Mouse (Mus musculus): Measurements from ENCODE around the gene Ssxb3.
"Not testable (repeated sequence)": the region's sequence is repeated elsewhere in the genome, so short reads cannot be mapped to it uniquely, and the experiment has no call there.

Ssxb3 gene

GRCm38 (mm10) chrX:8591716-8592115 lies at the start of gene Ssxb3:
Gene Ssxb3 (minus strand): TSS chrX:8591816.
- not testable (repeated sequence) for DNase-seq (ENCODE audit: inconsistent age in 2 of 2, low spot score in 1 of 2)

DNA sequence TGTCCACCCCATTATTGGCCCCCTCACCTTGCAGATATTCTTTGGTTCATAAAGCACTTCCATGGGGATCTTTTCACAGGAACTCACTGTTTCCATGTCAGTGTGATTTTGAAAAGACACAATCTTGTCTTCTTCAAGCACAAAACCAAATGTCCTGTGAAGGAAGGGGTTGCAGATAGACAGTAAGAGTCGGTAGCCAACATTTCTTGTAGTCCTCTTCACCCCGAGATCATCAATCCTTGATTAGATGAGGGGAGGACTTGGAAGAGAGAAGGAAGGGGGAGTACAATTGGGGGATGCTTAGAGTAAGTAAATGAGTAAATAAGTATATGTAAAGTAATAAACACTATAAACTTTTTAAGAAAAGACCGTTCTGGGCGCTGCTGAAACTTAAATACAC lies 43.5 kb downstream of the Ssxb3 start, which contains the start of gene Ssxb6:
Gene Ssxb6, minus strand, starts transcription at position 101 of the 400 bp plus-strand sequence.
- not testable (repeated sequence) for DNase-seq (ENCODE audit: inconsistent age in 2 of 2, low spot score in 1 of 2)

All from adrenal gland, adult (tissue).